Mouse (Mus musculus): ENCODE data around the gene Dop1a. TPM values are rescaled to one million over a fixed set of nuclear protein-coding genes. Genes with fewer than 3 reads are reported as not detected.
"Not testable (repeated sequence)": the region's sequence is repeated elsewhere in the genome, so short reads cannot be mapped to it uniquely, and the experiment has no call there.

The Dop1a gene
- total RNA-seq, 2 experiments from 2014 or later: 20.4 to 22.5 TPM

GRCm38 (mm10) chr9:86573616-86574303, 106.8 kb downstream of the Dop1a start:
- DNase-seq (ENCODE audit: low spot score in 2 of 2): no peak

GRCm38 (mm10) chr9:86575178-86575577, 108.2 kb downstream of the Dop1a start:
- no peak for DNase-seq (ENCODE audit: low spot score in 2 of 2)

GRCm38 (mm10) chr9:86579657-86580056, 112.7 kb downstream of the Dop1a start:
- DNase-seq (ENCODE audit: low spot score in 2 of 2): no peak

- peak; percentile 53 to 61 for DNase-seq (ENCODE audit: low spot score in 2 of 2)
These were observed 116.8 kb downstream of the Dop1a start for GRCm38 (mm10) chr9:86583740-86584139.

GRCm38 (mm10) chr9:86587019-86587795, 120.3 kb downstream of the Dop1a start:
- no peak for DNase-seq (ENCODE audit: low spot score in 2 of 2)

GRCm38 (mm10) chr9:86592676-86593668, 126.0 kb downstream of the Dop1a start:
- no peak for DNase-seq (ENCODE audit: low spot score in 2 of 2)

GRCm38 (mm10) chr9:86594357-86594767, 127.4 kb downstream of the Dop1a start:
- DNase-seq (ENCODE audit: low spot score in 2 of 2): not testable (repeated sequence)

GRCm38 (mm10) chr9:86596983-86597382, 130.0 kb downstream of the Dop1a start:
- not testable (repeated sequence) for DNase-seq (ENCODE audit: low spot score in 2 of 2)

- peak in 1 of 2 experiments; percentile 3 for DNase-seq (ENCODE audit: low spot score in 2 of 2)
These were observed 132.9 kb downstream of the Dop1a start for GRCm38 (mm10) chr9:86599723-86600303.

Other genes starting within 250 kb of the Dop1a start
- 1 to 10 TPM; 1.2 to 1.9 TPM for gene Ube2cbp, start 2.2 kb upstream of the Dop1a start, total RNA-seq (2021)
- gene Pgm3, start 104.7 kb downstream of the Dop1a start, total RNA-seq (2021): 10 to 100 TPM; 32.2 to 42.6 TPM
- gene Rwdd2a, start 104.8 kb downstream of the Dop1a start, total RNA-seq (2021): 1 to 10 TPM; 3.0 to 5.3 TPM
- 1,000 to 10,000 TPM; 1,361 to 1,780 TPM for gene Me1, start 228.8 kb downstream of the Dop1a start, total RNA-seq (2021)

Measured in adrenal gland, adult 18-20 months (tissue).